Mouse (Mus musculus) testis, postnatal 10 days (tissue): ENCODE measurements around the gene Hoxa11.
A peak's percentile ranks its signal among the peaks of the same experiment; 100 is the strongest.

Experiments used
- DNase-seq: peaks from one replicate; pipeline ENCODE4 v3.0.0; 2021; ENCODE audit warnings: low spot score

The Hoxa11 gene

GRCm38 (mm10) chr6:52265306-52265912, 19.8 kb upstream of the Hoxa11 start:
- DNase-seq, result no peak

DNA sequence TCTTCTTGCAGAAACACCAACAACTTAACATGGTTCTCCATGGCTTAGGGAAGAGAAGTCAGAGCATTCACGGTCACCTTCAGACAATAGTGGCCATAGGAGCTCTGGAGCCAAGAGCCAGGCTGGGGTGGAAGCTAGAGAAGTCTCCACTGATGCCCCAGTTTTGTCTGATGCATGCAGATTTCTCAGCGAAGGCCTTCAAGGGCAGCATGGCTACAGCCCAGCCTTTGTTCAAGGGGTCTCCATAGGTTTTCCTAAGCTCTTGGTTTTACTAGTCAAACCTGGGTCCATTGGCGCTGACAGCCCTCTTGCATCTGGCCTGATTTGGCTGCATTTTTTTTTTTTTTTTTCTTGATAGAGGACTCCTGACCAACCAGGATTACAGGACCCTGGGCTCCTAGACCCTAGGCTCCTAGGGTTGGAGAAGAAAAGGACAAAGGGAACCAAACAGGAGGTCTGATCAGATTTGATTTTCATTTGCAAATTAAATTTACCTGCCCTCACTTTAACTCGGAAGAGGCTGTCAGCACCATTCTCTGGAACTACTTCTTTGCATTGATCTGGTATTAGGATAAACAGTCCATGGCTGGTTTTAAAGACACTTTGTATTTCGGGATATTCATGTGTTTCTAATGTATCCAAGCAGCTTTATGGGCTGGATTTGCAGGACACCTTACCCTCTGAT, 18.6 kb upstream of the Hoxa11 start:
- no peak for DNase-seq

DNA sequence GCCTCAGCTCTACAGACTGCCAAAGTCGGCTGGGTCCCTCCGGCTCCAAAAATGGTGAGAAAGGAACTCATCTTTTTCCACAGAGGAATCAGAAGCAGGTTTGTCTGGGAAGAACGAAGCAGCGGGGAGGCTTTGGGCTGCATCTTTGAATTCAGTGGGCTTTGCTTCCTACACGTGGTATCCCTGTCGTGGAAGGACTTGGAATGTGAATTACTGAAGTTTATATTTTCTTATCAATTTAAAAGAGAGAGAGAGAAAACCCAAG, 17.6 kb upstream of the Hoxa11 start:
- no peak for DNase-seq

- no peak for DNase-seq
These were observed 17.1 kb upstream of the Hoxa11 start for GRCm38 (mm10) chr6:52262463-52263320.

DNA sequence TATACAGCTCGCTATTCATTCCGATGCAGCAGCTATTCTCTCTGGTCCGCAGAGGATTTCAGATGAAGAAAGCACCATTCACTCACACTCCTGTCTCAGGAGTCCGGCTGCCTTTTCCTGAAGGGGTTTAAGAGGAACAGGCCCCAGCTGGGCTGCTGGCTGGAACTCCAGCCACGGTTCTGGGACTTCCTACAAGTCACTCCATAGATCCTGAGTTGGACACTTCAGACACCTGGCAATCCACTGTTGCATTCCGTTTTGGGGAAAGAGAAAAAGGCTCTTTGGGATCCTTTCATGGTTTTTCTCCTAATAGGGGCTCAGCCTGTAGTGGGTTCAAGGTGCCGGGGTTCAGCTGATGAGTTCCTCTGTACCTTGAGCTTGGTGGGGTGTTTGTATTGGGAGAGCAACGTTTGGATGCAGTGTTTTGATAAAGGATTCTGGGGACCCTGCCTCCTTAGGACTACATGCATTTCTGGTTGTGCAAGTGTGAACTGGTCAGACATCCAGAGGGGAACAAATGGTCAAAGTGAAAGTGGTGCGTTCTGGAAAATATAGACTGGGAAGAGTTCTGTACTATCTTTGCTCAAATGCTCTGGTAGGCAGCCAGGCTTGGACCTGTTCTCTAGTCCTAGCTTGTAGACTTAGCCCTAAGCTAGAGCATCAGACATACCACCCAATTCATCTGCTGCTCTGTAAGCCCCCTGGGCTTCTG, 16.3 kb upstream of the Hoxa11 start:
- no peak for DNase-seq

- DNase-seq, result no peak
These were observed 15.3 kb upstream of the Hoxa11 start, which contains the start of gene Hoxa13 for GRCm38 (mm10) chr6:52260654-52261575. Hoxa13 (minus strand) TSS chr6:52260880.

DNA sequence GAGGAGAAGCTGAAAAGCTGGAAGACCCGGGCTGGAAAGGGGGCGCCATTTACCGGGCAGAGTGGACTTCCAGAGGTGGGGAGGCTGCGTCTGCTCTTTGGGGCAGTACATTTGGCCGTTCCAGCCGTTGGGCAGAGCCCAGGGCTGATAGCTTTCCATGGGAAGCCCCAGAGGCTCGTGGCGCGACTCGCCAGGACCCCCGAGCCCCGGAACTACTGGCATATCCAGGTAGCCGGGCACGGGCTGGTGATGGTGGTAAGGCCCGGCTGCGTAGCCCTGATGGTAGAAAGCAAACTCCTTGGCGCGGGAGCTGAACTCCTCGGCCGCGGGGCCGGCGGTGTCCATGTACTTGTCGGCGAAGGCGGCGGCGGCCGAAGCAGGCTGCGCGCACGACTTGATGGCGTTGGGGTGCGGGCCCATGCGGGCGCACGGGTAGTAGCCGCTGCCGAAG, 14.2 kb upstream of the Hoxa11 start:
- DNase-seq, result no peak

- no peak for DNase-seq
These were observed 13.6 kb upstream of the Hoxa11 start for GRCm38 (mm10) chr6:52259081-52259790.

DNA sequence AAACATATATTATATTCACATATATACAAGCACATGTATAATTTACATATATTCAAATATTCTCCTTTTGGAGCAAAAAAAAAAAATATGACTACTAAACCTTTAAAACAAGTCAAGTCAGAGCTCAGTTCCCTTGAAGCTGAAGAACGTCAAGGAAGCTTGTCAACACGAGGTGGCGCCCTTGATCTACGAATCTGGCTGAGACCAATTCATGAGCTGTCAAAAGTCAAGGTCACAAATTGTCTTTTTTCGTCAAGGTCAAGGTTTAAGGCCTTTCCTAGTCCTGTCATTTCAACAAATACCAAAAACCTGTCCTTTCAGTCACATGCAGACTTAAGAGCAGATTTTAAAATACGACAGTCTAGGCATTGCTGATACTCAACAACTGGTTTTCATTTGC, 11.3 kb upstream of the Hoxa11 start:
- DNase-seq, result peak; percentile 88

- no peak for DNase-seq
These were observed 8.2 kb upstream of the Hoxa11 start for GRCm38 (mm10) chr6:52253511-52254500.

GRCm38 (mm10) chr6:52252775-52253376, 7.3 kb upstream of the Hoxa11 start:
- no peak for DNase-seq

- no peak for DNase-seq
These were observed 6.6 kb upstream of the Hoxa11 start for GRCm38 (mm10) chr6:52252016-52252774.

- DNase-seq, result no peak
These were observed 5.7 kb upstream of the Hoxa11 start for GRCm38 (mm10) chr6:52251177-52251879.

GRCm38 (mm10) chr6:52249826-52250225, 4.2 kb upstream of the Hoxa11 start:
- DNase-seq, result peak; percentile 9

DNA sequence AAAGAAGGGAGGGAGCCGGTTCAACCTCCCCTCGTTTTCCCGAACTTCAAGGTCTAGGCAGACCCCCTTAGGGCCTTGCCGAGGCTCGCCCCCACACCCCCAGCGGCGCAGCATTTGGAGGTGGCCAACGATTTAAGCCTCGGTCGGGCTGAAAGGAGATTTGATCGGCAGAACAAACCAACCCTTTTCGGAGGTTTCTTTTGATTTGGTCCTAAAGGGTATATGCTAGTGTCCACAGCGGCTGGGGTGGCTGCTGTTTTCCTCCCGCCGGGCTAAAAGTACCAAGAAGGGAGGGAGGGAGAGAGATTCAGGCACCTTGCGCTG, 3.8 kb upstream of the Hoxa11 start:
- DNase-seq, result no peak

GRCm38 (mm10) chr6:52248638-52249414, 3.2 kb upstream of the Hoxa11 start:
- peak; percentile 39 for DNase-seq
